Mouse (Mus musculus) regulatory T cell (primary cell): ENCODE data around the gene Ern1.

Experiments
- in situ Hi-C: fragments of 300-600 bp; cut with MboI, MseI; formaldehyde crosslinking; loops from one replicate; pipeline ENCODE4 v1.15.1; 2025; ENCODE audit warnings: high pct_unique_total_duplicates

Ern1 gene

GRCm38 (mm10) chr11:106487733-106488115 is at the start of gene Ern1:
Gene Ern1 (minus strand): TSS chr11:106487852.
- in situ Hi-C loops = no loop called here

DNA sequence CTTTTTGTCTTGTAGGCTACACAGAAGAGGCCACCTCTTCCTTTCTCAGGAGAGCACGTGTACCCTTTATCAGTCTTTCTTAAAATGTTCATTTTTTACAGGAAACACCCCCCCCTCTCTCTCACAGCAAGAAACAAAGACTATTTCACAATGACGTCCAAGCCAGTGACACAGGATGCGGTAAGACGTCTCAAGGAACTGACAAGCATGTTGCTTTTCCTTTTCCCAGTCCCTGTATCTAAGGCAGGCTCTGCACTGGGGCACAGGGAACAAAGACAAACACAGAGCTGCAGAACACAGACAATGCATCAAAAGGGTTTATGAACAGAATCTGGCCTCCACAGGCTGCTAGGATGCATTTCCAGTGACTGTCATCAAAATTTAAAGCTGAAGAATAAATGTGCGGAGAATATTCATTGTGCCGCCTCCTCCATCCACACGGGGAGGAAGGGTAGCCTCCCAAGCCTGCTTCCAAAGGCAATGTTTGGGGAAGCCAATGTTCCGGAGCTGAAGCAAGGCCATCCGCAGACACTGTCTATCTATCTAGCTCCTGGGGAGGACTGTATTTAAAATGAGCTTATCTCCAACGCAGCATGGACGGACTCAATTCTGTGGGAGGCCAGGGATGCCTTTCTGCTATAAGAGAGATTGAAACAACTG is 48.7 kb upstream of the Ern1 start:
- in situ Hi-C loops = no loop called here

GRCm38 (mm10) chr11:106535660-106536252 is 48.1 kb upstream of the Ern1 start:
- in situ Hi-C loops = no loop called here

DNA sequence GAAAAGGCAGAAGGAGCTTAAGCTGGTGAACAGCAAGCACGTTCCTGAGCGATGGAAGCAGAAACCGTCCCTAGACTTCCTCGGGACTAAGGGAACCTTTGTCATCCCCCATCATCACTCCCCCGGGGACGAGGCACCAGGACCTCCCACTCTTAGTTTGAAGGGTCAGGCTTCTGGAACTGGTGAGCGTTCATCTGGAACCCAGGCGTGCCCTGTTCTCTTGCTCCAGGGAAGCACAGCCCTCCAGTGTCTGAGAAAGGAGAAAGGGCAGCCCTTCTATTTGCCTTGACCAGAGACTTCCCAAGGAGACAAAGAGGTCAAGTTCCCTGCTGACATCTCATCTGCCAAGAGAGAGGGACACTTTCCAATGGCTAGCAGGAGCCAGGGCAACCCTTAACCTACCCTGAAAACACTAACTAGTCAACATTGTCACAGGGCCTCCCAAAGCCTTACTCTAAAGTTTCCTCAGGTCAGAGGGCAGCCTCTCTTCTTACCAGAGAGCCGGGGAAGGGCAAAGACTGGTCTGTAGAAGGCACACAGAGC is 44.7 kb upstream of the Ern1 start:
- in situ Hi-C loops = no loop called here

DNA sequence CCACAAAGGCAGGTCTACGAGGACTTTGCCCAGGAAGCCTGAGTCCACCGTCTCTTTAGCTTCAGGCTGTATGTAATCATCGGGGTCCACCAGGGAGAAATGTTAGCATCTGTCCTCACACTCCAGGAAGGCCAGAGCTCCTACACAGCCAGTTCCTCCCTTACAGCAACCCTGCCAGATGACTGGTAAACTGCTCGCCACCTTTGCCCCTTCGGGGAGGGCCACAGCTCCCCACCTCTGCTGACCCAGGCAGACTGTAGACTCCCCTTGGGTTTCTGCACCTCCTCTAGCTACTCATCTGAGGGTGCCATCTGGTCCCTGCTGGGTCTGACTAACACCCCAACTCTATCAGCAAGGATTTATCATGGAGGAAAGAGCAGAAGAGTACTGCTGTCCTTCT is 42.1 kb upstream of the Ern1 start:
- in situ Hi-C loops = loop anchor here (5.0 kb wide), 1 partner anchor 43 kb away; no protein-coding TSS in a partner anchor

DNA sequence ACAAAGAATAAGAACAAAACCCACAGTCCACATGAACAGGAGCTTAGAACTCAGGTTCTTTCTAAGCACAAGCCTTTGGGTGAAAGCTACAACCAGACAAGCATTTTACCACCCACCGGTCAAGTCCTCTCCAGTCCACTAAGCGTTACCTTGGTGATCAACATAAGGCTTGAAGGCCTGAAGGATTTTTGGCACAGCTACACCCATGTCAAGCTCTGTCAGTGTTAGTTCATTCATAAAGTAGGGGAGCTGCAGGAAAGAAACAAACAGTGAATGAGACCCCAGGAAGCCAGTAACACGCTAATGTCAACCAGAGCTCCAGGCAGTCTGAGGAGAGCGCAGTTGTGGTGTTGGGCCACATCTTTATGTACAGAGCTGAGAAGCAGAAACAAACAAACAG is 41.5 kb upstream of the Ern1 start:
- in situ Hi-C loops = loop anchor here (5.0 kb wide), 1 partner anchor 43 kb away; no protein-coding TSS in a partner anchor

GRCm38 (mm10) chr11:106527926-106528325 is 40.3 kb upstream of the Ern1 start:
- in situ Hi-C loops = loop anchor here (5.0 kb wide), 1 partner anchor 44 kb away; no protein-coding TSS in a partner anchor

GRCm38 (mm10) chr11:106527147-106527821 is 39.6 kb upstream of the Ern1 start:
- in situ Hi-C loops = loop anchor here (5.0 kb wide), 1 partner anchor 45 kb away; no protein-coding TSS in a partner anchor

DNA sequence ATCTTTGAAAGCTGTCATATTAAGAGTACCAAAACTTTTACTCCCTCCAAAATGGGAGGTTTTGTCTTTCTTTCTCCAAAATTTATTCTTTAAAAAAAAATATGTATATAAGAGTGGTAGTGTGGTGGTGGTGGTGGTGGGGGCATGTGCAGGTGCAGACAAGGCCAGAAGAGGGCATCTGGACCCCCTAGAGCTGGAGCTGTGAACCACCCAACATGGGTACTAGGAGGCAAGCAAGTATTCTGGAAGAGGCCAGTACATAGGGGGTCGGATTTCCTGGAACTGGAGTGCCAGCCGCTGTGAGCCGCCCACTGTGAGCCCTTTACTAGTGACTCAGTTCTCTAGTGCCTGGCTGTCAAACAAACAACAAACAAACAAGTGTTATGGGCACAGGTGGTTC is 34.9 kb upstream of the Ern1 start:
- in situ Hi-C loops = loop anchor here (25.0 kb wide), 1 partner anchor 115 kb away; no protein-coding TSS in a partner anchor

DNA sequence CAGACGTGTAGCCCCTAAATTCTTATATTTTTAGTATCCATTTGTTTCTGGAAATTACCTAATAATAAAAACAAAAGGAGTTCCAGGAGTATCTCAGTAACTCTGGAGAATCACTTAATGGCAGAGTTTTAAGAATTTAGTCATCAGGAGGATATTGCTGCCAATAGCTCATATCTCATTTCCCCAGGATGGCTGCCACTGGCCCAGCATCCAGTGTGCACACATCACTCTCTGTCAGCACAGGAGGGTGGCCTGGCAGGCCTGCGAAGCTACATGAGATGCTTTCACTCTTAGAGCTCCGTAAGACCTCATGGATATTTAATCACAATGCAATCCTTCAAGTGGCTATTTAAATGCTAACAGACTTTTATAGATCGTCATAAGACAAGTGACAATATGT is 34.0 kb upstream of the Ern1 start:
- in situ Hi-C loops = loop anchor here (25.0 kb wide), 1 partner anchor 116 kb away; no protein-coding TSS in a partner anchor

GRCm38 (mm10) chr11:106520404-106520803 is 32.8 kb upstream of the Ern1 start:
- in situ Hi-C loops = loop anchor here (25.0 kb wide), 1 partner anchor 117 kb away; no protein-coding TSS in a partner anchor

DNA sequence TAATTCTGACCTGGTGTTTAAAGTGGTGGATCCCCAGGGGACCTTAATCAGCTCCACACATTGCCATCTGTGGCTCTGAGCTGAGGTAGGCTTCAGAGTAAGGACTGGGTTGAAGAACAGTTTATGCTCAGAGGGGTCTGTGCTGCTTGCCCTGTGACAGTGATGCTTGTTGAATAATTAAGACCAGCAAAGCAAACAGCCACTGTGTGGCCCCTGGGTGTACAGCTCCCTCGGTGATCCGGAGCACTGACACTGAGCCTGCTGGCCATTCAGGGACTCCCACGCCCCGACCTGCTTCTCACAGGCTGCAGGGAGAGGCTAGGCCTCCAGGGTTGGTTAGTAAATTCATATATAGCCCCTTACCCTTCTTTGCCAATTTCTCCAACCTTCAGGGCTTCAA is 31.9 kb upstream of the Ern1 start:
- in situ Hi-C loops = loop anchor here (25.0 kb wide), 1 partner anchor 118 kb away; no protein-coding TSS in a partner anchor

- in situ Hi-C loops = loop anchor here (25.0 kb wide), 1 partner anchor 119 kb away; no protein-coding TSS in a partner anchor
Observed at GRCm38 (mm10) chr11:106518391-106518790, 30.7 kb upstream of the Ern1 start.

DNA sequence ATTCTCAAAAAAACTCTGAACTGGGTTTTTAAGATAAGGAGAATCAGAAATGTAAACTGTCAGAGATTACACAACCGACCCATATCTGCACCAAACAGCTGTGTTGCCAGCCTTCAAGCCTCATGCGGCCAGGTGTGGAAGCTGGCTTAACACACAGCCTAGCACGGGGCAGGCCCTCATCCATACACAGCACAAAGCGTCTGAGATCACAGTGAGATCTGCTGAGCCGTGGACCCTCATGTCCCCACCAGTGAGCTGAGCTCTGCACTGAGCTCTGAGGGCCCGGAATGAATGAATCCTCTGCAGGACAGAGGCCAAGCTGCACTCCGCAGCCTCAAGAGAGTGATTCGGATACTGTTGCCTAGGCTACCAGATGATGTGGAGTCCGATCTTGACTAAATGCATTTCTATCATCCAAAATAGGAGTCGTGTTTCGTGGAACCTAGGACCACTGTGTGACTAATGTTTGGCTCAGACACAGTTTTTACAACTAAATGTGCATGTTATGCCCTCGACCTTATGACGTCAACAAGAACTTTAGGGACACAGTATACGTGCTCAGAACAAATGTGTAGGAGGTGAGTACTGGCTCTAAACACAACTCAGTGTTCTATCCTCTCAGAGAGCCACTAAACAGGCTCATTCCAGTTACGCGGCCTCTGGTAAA is 27.6 kb upstream of the Ern1 start:
- in situ Hi-C loops = loop anchor here (25.0 kb wide), 1 partner anchor 122 kb away; no protein-coding TSS in a partner anchor

DNA sequence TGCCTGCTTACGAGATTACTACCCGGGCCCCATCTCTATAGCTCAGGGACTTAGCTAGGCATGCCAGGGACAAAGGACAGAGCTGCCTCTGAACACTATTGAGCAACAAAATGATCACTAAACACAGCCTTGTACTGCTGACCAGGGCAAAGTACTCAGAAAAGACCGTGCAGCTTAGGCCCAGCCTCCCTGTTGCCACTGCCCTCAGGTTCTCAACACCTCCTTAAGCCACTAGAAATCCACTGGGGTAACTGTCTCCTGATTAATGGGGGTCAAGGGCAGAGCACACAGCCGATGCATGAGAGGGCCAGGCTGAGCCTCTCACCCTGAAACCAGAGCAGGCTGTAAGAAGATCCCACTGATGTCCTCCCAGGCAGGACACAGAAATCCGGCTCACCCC is 26.8 kb upstream of the Ern1 start:
- in situ Hi-C loops = loop anchor here (25.0 kb wide), 1 partner anchor 123 kb away; no protein-coding TSS in a partner anchor

DNA sequence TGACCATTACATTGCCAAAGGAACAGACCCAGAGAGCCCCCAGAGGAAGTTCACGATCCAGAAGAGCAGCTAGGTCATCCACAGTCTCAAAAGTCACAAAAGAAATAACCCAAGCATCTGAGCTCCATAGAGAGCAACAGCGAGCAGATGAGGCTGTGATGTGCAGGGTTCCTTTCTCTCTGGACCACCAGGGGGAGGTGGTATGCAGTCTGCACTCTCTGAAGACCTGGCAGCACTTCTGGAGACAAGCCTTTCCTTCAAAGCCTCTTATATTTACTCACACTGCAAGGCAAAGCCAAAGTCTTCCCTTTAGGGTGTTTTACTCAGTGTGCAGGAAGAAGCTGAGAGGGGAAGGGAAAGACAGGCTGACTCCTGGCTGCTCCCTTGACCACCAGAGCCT is 25.5 kb upstream of the Ern1 start:
- in situ Hi-C loops = loop anchor here (25.0 kb wide), 1 partner anchor 124 kb away; no protein-coding TSS in a partner anchor

GRCm38 (mm10) chr11:106512006-106512390 is 24.3 kb upstream of the Ern1 start:
- in situ Hi-C loops = loop anchor here (25.0 kb wide), 1 partner anchor 125 kb away; no protein-coding TSS in a partner anchor

DNA sequence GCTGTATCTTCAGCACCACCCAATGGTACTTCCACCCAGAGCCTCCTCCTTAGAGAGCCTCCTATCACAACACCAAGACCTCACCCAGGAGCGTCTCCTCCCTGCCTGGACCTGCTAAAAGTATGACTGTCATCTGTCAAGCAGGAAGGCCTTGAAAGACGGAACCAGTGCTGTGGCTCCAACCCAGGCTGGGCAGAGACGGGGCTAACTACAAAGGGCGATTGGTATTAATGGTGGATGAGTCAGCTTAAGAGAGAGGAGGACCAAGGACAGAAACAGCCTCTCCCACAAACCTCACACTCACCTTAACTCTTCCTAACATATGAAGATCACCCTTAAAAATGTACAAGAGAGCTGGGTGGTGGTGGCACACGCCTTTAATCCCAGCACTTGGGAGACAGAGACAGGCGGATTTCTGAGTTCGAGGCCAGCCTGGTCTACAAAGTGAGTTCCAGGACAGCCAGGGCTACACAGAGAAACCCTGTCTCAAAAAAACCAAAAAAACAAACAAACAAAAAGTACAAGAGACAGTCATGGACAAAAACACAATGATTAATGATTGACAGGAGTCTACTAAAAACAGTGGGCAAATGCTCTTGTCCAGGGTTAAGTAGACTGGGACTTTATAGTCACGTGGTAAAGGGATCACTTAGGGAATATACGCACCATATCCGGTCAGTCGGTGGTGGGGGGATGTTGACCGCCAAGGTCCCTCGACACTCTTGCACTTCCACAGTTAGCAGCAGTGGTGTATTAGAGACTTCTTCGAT is 23.8 kb upstream of the Ern1 start:
- in situ Hi-C loops = loop anchor here (25.0 kb wide), 1 partner anchor 126 kb away; no protein-coding TSS in a partner anchor

DNA sequence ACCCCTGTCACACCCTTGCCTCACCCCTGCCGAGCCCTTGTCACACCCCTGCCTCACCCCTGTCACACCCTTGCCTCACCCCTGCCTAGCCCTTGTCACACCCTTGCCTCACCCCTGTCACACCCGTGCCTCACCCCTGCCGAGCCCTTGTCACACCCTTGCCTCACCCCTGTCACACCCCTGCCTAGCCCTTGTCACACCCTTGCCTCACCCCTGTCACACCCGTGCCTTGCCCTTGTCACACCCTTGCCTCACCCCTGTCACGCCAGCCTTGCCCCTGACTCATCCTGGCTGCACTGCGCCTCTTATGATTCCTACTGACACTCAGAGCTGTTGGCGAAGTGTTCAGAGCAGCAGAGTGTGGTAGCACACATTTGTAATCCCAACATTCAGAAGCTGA is 20.0 kb upstream of the Ern1 start:
- in situ Hi-C loops = loop anchor here (25.0 kb wide), 1 partner anchor 130 kb away; no protein-coding TSS in a partner anchor

GRCm38 (mm10) chr11:106506211-106506610 is 18.6 kb upstream of the Ern1 start:
- in situ Hi-C loops = loop anchor here (25.0 kb wide), 1 partner anchor 131 kb away; no protein-coding TSS in a partner anchor
